Mouse (Mus musculus) cerebellum, adult (tissue): ENCODE data around the gene Sap30.
"Not testable (repeated sequence)": the region's sequence is repeated elsewhere in the genome, so short reads cannot be mapped to it uniquely, and the experiment has no call there.

Experiments used
- ATAC-seq: cut with Nextera tagmentation; 2 replicates; pipeline ENCODE4 v1.9.2; 2017; ENCODE audit warnings: mild to moderate bottlenecking, moderate library complexity, mixed read lengths; ENCODE audit not compliant: insufficient number of reproducible peaks, low FRiP score, low TSS enrichment

Sap30 gene

DNA sequence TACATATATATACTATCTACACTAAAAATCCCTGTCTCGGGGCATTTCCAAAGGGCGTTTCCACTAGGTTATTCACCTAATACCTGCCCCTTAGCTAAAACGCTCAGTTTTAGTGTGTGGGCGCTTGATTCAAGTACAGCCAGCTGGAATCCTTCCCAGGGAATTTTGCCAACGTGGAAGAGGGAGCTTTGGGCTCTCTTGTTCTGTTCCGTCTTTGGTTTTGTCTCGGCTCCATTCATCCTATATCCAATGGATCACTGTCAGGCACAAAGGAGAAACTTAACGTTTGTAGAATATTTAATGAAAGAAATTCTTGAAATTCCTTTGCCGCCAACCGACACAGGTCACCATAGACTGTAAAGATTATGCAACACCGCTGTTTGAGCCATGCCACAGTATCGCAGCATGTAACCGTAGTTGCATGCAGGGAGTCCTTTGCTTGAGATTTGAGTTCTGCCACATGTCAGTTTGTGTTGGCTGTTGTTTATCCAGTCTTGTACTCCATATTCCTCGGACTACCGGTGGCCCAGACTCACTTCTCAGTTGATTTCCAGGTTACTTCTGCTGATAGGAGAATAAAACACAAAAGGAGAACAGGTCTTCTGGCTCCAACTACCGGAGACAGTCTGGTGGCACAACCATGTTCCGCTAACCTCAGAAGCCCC lies 11.3 kb upstream of the Sap30 start:
- ATAC-seq, result peak; percentile 85

DNA sequence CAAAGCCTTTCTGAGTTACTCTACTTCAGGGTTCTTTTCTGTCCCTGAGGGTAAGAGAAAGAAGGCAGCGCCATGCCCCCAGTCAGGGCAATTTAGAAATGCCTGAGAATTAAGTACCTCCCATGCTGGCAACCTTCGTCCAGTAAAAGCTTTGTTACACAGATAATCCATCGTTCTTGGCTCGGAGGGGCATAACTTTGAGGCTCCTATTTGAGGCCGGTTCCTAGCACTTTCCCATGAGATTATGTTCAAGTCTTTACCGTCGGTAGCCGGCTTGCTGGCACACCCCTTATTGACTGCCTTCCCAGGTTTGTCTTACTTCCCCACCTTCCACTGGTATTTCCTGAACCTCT lies 10.8 kb upstream of the Sap30 start:
- ATAC-seq, result peak; percentile 27; the same call in 1 of the 2 replicates

DNA sequence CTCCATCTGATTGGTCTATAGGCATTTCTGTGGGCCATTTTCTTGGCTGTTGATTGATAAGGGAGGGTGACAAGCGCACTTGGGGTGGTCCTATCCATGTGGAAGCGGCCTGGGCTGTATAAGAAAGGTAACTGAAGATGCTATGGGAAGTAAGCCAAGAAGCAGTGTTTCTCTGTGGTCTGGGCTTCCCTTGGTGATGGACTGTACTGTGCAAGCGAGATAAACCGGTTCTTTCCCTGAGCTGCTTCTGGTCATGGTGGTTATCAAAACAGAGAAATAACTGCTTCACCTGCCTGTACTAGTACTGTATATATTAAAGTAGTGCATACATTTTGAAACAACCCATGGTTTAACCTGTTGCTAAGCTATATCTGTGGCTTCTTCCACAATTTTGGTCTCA lies 4.2 kb upstream of the Sap30 start:
- ATAC-seq, result no peak

DNA sequence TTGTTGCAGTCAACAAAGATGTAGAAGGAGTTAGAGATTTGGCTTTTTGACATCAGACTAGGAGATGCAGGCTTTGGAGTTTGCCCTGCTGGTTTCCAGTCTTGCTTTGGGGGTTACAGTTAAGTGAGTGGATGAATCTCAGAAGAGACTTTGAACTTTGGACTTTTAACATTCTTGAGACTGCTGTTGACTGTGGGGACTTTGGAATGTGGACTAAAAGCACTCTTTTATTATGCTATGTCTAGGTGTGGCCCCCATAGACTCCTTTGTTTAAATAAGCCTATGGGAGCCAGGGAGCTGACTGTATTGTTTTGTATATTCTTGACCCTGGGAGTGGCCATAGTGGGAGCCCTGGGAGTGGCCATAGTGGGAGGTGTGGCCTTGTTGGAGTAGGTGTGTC lies 2.2 kb upstream of the Sap30 start:
- no peak for ATAC-seq

GRCm38 (mm10) chr8:57489366-57489765 lies 1.7 kb upstream of the Sap30 start:
- ATAC-seq, result no peak

DNA sequence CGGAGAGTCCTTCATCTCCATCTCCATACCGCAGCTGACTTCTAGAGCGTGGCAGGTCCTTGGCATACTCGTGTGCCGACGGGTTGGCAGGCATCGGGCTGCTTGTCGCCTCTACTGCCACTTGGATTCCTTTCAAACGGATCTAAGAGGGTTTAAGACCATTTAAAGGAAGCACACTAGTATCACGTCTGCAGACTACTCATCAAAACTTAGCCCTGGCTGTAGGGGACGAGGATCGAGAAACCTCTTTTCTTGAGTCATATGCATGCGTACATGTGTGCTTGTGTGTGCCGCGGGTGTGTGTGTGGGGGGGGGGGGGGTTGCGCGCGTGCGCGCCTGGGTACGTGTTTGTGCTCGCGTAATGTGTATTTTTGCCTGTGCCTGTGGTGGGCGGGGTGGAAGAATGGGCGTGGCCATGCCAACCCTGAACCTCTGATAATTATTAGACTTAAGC lies 679 bp upstream of the Sap30 start:
- ATAC-seq, result peak; percentile 23; the same call in 1 of the 2 replicates

DNA sequence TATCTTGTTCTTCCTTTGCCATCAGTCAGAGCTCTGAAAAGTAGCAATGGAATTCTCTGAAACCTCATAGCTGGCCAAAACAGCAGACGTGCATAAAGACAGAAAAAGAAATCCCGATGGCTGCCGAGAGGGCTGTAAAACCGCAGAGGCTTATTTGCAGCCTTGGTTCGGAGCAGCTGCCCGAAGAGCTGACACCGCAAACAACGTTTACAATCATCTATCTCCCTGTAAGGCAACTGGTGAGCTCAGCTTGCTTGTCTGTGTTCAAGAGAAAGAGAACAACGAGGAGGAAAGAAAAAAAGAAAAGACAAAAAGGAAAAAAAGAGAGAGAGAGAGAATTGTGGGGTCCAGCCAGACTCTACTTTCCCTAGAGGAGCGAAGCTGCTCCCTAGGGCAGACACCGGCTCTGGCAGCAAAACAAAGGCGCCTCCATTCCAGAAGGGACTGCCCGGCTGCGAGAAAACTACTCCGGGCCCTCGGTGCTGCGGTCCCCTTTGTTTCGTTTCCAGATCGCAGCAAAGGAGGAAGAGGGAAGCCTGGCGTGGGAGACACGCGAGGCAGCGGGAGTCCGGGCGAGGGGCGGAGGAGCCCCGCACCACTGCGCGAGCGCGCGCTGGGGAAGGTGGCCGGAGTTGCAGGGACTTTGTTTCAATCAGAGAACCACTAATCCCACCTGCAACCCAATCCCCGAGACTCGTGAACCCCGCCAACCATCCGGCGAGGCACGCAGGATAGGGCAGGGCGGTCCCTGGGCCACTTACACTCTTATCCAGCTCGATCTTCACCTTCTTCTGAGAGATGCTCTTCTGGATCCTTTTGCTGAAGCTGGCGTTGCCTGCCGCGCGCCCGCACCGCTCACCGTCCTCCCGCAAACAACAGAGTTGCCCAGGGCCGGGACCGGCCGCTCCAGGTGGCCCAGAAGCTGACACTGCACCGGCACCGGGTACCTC lies 894 bp downstream of the Sap30 start:
- ATAC-seq, result peak; percentile 38

- ATAC-seq, result no peak
These were observed 7.1 kb downstream of the Sap30 start for GRCm38 (mm10) chr8:57480606-57481005.

- no peak for ATAC-seq
These were observed 8.0 kb downstream of the Sap30 start for GRCm38 (mm10) chr8:57479700-57480099.

- ATAC-seq, result no peak
These were observed 9.3 kb downstream of the Sap30 start for GRCm38 (mm10) chr8:57478406-57478805.

- ATAC-seq, result no peak
These were observed 13.9 kb downstream of the Sap30 start for GRCm38 (mm10) chr8:57473751-57474150.

- no peak for ATAC-seq
These were observed 16.8 kb downstream of the Sap30 start for GRCm38 (mm10) chr8:57470863-57471262.

DNA sequence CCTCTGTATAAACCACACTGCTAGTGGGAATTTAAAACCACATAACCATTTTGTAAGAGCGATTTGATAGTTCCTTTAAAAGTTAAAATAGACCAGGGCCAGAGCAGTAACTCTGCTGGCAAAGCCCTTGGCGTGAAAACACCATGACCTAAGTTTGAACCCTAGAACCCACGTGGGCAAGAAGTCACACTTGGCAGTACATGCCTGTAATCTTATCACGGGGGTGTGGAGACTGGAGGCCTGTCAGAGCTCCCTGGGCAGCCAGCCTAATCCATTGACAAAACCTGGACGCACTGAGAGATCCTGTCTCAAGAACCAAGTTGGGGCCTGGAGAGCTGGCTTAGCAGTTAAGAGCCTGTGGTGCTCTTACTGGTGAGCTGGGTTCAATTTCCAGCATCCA lies 19.0 kb downstream of the Sap30 start:
- no peak for ATAC-seq

DNA sequence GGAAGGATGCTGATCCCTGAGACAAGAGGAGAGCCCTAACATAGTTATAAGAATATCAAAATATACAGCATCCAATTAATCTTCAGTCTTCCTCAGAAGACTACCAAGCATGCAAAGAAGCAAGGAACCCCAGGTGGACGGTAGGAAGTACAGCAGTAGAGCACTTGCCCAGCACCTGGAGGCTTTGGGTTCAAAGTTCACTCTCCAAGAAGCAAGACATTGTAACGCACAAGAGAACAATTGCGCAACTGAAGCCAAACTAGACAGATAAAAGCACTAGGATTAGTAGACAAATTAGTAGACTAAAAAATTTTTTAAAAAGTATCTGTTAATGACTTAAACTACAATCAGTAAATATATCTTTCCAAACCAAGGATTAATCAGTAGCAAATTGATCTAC lies 23.9 kb downstream of the Sap30 start:
- ATAC-seq, result no peak

- ATAC-seq, result no peak
These were observed 24.8 kb downstream of the Sap30 start for GRCm38 (mm10) chr8:57462839-57463238.

- no peak for ATAC-seq
These were observed 29.7 kb downstream of the Sap30 start for GRCm38 (mm10) chr8:57457942-57458341.

DNA sequence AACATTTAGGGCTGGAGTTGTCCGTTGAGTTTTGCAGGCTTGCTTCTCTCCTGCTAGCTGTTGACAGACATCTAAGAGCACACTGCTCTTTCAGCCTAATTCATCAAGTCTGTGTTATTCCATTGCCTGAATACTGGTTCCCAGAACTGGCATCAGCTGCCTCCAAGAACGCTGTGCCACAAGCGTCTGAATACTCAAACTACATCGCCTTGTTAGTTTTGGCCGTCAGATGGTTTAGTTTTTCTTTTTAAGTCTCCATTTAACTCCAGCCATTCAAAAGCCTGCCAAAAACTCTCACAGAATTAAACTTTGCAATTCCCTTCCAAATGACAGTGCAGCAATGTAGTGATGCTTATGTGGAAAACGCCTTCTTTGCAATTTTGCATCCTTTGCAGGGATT lies 30.5 kb downstream of the Sap30 start:
- ATAC-seq, result no peak

GRCm38 (mm10) chr8:57455765-57456164 lies 31.9 kb downstream of the Sap30 start, which contains the start of gene Scrg1:
Scrg1 (plus strand) TSS chr8:57455923.
- ATAC-seq, result no peak

GRCm38 (mm10) chr8:57453361-57453760 lies 34.3 kb downstream of the Sap30 start:
- ATAC-seq, result no peak

DNA sequence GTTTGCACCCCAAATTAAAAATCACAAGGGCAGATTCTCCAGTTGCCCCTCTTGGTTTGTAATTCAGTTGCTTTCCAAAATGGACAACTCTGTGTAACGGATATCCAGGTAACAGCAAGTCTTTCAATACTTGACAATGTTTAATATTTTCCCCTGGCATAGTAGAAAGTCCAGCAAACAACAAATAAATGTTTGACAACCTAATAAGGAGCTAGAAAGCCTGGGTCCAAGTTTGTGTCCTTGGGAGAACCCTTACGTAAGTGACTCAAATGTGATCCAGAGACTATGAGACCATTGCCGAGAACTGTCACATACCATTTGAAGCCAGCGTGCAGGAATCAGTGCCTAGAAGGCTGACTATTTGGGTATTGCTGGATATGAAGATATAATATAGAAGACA lies 35.8 kb downstream of the Sap30 start:
- no peak for ATAC-seq

DNA sequence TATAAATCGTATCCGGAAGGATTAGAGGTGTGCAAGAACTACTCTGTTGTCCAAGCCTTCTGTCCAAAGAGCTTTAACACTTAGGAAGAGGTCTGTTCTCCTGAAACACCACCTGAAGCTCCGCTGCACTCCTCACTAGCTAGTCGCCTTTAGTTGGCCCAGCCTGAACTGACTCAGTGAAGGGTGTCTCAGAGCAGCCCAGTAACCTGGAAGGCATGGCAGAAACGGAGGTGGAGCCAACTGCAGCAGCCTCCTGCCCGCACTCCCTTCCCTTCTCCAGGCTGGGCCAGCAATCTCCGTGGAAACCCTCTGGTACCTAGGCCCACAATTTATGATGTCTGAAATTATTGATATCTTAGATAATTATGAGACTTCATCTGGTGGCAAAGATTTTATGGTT lies 36.9 kb downstream of the Sap30 start:
- no peak for ATAC-seq

DNA sequence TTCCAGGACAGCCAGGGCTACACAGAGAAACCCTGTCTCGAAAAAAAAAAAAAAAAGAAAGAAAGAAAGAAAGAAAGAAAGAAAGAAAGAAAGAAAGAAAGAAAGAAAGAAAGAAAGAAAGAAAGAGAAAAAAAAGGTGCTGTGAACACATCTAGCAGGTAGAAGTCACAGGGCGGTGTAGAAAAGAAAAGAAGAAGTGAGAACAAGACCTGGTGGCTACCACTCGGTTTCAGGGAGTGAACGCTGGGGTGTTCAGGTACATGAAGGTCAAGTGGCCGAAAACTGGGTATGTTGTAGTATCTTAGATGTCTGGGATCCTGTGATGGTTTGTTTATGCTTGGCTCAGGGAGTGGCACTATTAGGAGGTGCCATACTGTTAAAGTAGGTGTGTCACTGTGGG lies 41.8 kb downstream of the Sap30 start:
- not testable (repeated sequence) for ATAC-seq
